Mouse (Mus musculus): ENCODE data around the gene Ccdc182. TPM values are rescaled to one million over a fixed set of nuclear protein-coding genes. Genes with fewer than 3 reads are reported as not detected.
A peak's percentile ranks its signal among the peaks of the same experiment; 100 is the strongest.

The Ccdc182 gene
- not detected in 2 replicates for total RNA-seq (2014; rRNA removed; ENCODE audit: low replicate concordance)
- not detected in 2 replicates for polyA plus RNA-seq (2015; fragmentation: Nextera tagmentation; extraction: Ambion mirVana)

DNA sequence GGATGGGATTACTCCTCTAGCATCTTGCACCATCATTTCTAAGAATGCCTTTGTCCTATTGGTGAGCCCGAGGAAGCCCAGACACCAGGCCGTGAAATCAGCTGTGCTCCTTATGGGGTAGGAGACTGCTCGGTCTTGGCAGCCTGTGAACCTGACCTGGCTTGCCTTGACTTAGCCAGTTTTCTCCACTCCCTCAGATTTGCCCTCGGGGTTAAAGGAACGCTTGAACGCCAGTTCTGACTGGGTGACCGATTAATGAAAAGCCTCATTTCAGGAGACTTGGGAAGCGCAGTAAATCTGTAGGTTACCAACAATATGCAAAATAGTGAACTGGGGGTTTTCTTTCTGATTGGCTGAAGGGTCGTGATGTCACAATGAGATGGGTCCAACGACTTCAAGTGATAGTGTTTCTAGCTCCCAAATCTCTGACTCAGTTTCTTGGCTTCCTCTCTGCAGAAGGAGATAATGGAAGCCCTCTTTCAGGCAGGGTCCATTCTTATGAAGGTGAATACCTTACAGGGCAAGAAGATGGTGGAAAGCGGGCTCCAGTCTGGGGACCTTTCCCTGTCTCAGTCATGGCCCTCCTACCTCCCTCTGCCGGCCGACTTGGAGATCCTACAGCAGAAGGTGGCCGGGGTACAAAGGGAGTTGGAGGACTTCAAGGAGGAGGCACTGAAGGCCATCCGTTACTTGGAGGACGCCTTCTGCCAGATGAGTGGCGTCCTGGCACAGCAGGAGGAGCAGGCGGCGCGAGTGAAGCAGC is at the start of gene Ccdc182:
Ccdc182 (plus strand) TSS at position 428 of the 763 bp plus-strand sequence.
- WGBS, result 58% methylated on average over 20 of the region's 20 CpGs
- Histone ChIP-seq H3K36me3 (replicated peaks; ENCODE audit: control insufficient read depth, insufficient read depth, low read length) (no peaks in the 10 kb centered on the region), H3K4me1 (ENCODE audit: control insufficient read depth, insufficient read depth) (0 out of 2 replicates have a peak, but pooled peaks cover 6% of the 10 kb centered on the region), H3K27me3 (ENCODE audit: control insufficient read depth, insufficient read depth, low read length) (no peaks in the 10 kb centered on the region), H3K27ac (ENCODE audit: low read depth) (no peak within 1 kb of the TSS), H3K9ac (replicated peaks; ENCODE audit: low read depth, low read length) (no peak within 1 kb of the TSS), H3K4me3 (ENCODE audit: low read depth, low read length) (no peak within 1 kb of the TSS), H3K4me2 (ENCODE audit: low read depth, low read length) (peak within 1 kb of the TSS; percentile 9; the same call in 1 of the 2 replicates), H3K9me3 (replicated peaks; ENCODE audit: control insufficient read depth, low read length) (no peaks in the 10 kb centered on the region)
- ATAC-seq (ENCODE audit: insufficient read depth, low read depth) (no peak), DNase-seq (ENCODE audit: low spot score) (no peak)
- TF ChIP-seq EP300 (IDR thresholded peaks at IDR 0.05; ENCODE audit: low read depth) (no peak), CTCF (IDR thresholded peaks at IDR 0.05; ENCODE audit: low read depth) (no peak; the same call in 1 of the 2 replicates)

DNA sequence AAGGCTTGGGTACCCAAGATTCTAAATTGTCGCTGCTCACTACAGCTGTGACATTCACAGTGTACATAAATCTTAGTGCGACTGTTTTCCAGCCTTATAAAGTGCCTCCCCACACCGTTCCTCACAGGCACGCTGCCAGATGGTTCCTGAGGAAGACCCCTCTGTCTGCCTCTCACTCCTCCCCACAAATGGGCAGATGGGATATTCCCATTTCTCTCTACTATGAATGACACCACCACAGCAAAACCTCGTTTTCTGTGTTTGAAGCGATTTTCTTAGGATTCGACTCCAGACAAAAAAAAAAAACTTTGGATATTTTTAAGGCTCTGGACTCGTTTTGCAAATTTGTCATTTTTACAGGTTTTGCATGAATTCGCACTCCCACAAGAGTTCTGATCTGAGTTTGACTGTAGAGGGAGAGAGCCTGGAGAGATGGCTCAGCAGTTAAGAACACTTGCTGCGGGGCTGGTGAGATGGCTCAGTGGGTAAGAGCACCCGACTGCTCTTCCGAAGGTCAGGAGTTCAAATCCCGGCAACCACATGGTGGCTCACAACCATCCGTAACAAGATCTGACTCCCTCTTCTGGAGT is 48.2 kb upstream of the Ccdc182 start:
- H3K4me2 ChIP-seq (ENCODE audit: low read depth, low read length), result no peak overlapping the region
- no peaks in the 10 kb centered on the region for H3K9me3 ChIP-seq (replicated peaks; ENCODE audit: control insufficient read depth, low read length)
- TF ChIP-seq EP300 (IDR thresholded peaks at IDR 0.05; ENCODE audit: low read depth) (no peak), CTCF (IDR thresholded peaks at IDR 0.05; ENCODE audit: low read depth) (no peak)
- no peak overlapping the region for H3K27ac ChIP-seq (ENCODE audit: low read depth)
- peaks cover 9% of the 10 kb centered on the region for H3K4me1 ChIP-seq (ENCODE audit: control insufficient read depth, insufficient read depth)
- ATAC-seq (ENCODE audit: insufficient read depth, low read depth) (no peak), DNase-seq (ENCODE audit: low spot score) (no peak)
- no peaks in the 10 kb centered on the region for H3K27me3 ChIP-seq (ENCODE audit: control insufficient read depth, insufficient read depth, low read length)
- H3K4me3 ChIP-seq (ENCODE audit: low read depth, low read length), result no peak overlapping the region
- no peak overlapping the region for H3K9ac ChIP-seq (replicated peaks; ENCODE audit: low read depth, low read length)
- 81% methylated on average over 14 of the region's 14 CpGs for WGBS
- H3K36me3 ChIP-seq (replicated peaks; ENCODE audit: control insufficient read depth, insufficient read depth, low read length), result no peaks in the 10 kb centered on the region

GRCm38 (mm10) chr11:88248636-88249035 is 45.2 kb upstream of the Ccdc182 start:
- WGBS, result 72% methylated on average over 5 of the region's 5 CpGs
- peaks cover 19% of the 10 kb centered on the region for H3K4me1 ChIP-seq (ENCODE audit: control insufficient read depth, insufficient read depth)
- no peak for ATAC-seq (ENCODE audit: insufficient read depth, low read depth)

DNA sequence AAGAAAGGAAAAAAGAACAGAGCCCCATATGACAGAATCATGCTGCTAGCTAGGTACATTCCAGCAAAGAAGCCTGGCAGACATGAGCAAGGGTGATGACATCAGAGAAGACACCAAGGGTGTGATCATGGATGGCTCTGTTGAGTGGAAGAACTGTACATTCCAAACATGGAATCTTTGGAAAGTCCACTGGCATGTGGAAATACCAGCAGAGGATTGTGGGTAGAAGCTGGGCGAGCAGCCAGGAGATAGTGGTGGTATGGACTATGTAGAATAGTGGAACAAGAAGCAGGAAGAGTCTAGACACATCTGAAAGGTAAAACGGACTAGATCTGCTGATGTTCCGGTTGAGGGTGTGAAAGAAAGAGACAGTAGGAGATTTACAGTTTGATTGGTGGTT is 43.3 kb upstream of the Ccdc182 start:
- Histone ChIP-seq H3K27me3 (ENCODE audit: control insufficient read depth, insufficient read depth, low read length) (no peaks in the 10 kb centered on the region), H3K9ac (replicated peaks; ENCODE audit: low read depth, low read length) (no peak overlapping the region), H3K9me3 (replicated peaks; ENCODE audit: control insufficient read depth, low read length) (no peaks in the 10 kb centered on the region), H3K4me1 (ENCODE audit: control insufficient read depth, insufficient read depth) (peaks cover 20% of the 10 kb centered on the region), H3K4me2 (ENCODE audit: low read depth, low read length) (no peak overlapping the region), H3K27ac (ENCODE audit: low read depth) (peak overlapping the region; percentile 72), H3K36me3 (replicated peaks; ENCODE audit: control insufficient read depth, insufficient read depth, low read length) (no peaks in the 10 kb centered on the region), H3K4me3 (ENCODE audit: low read depth, low read length) (no peak overlapping the region)
- ATAC-seq (ENCODE audit: insufficient read depth, low read depth) (peak; percentile 73), DNase-seq (ENCODE audit: low spot score) (peak; percentile 85)
- WGBS, result 22% methylated on average over 3 of the region's 3 CpGs
- no peak for TF ChIP-seq CTCF (IDR thresholded peaks at IDR 0.05; ENCODE audit: low read depth)
- peak; percentile 93 for TF ChIP-seq EP300 (IDR thresholded peaks at IDR 0.05; ENCODE audit: low read depth)

More at GRCm38 (mm10) chr11:88248636-88249035, 45.2 kb upstream of the Ccdc182 start:
- TF ChIP-seq EP300 (IDR thresholded peaks at IDR 0.05; ENCODE audit: low read depth) (no peak), CTCF (IDR thresholded peaks at IDR 0.05; ENCODE audit: low read depth) (no peak)
- Histone ChIP-seq H3K4me2 (ENCODE audit: low read depth, low read length) (no peak overlapping the region), H3K9me3 (replicated peaks; ENCODE audit: control insufficient read depth, low read length) (no peaks in the 10 kb centered on the region), H3K4me3 (ENCODE audit: low read depth, low read length) (no peak overlapping the region), H3K36me3 (replicated peaks; ENCODE audit: control insufficient read depth, insufficient read depth, low read length) (no peaks in the 10 kb centered on the region), H3K27ac (ENCODE audit: low read depth) (no peak overlapping the region), H3K9ac (replicated peaks; ENCODE audit: low read depth, low read length) (no peak overlapping the region), H3K27me3 (ENCODE audit: control insufficient read depth, insufficient read depth, low read length) (no peaks in the 10 kb centered on the region)
- DNase-seq (ENCODE audit: low spot score), result no peak

GRCm38 (mm10) chr11:88251295-88251694 is 42.6 kb upstream of the Ccdc182 start:
- no peaks in the 10 kb centered on the region for H3K36me3 ChIP-seq (replicated peaks; ENCODE audit: control insufficient read depth, insufficient read depth, low read length)
- H3K9ac ChIP-seq (replicated peaks; ENCODE audit: low read depth, low read length), result no peak overlapping the region
- no peak for DNase-seq (ENCODE audit: low spot score)
- 79% methylated on average over 7 of the region's 7 CpGs for WGBS
- peak overlapping the region; percentile 68 for H3K27ac ChIP-seq (ENCODE audit: low read depth)
- no peak overlapping the region for H3K4me3 ChIP-seq (ENCODE audit: low read depth, low read length)
- no peaks in the 10 kb centered on the region for H3K9me3 ChIP-seq (replicated peaks; ENCODE audit: control insufficient read depth, low read length)
- no peaks in the 10 kb centered on the region for H3K27me3 ChIP-seq (ENCODE audit: control insufficient read depth, insufficient read depth, low read length)
- no peak for TF ChIP-seq CTCF (IDR thresholded peaks at IDR 0.05; ENCODE audit: low read depth)
- TF ChIP-seq EP300 (IDR thresholded peaks at IDR 0.05; ENCODE audit: low read depth), result no peak
- peaks cover 20% of the 10 kb centered on the region for H3K4me1 ChIP-seq (ENCODE audit: control insufficient read depth, insufficient read depth)
- no peak for ATAC-seq (ENCODE audit: insufficient read depth, low read depth)
- no peak overlapping the region for H3K4me2 ChIP-seq (ENCODE audit: low read depth, low read length)
